Mouse (Mus musculus) embryonic facial prominence, embryonic 13.5 days (tissue): ENCODE data around the gene Rpe. TPM values are rescaled to one million over a fixed set of nuclear protein-coding genes. Genes with fewer than 3 reads are reported as not detected.
"Not testable (repeated sequence)": the region's sequence is repeated elsewhere in the genome, so short reads cannot be mapped to it uniquely, and the experiment has no call there.

Experiments
- ATAC-seq: fragments of 200-750 bp; cut with Nextera tagmentation; 2 replicates; pipeline ENCODE4 v1.8.0; 2017; ENCODE audit warnings: low read depth; ENCODE audit not compliant: insufficient number of reproducible peaks, insufficient read depth, low FRiP score, low TSS enrichment
- H3K27ac ChIP-seq: fragments of 300-500 bp; sonication (generic); 2 replicates; pipeline ENCODE4 v1.5.1; 2015; ENCODE audit warnings: moderate library complexity, mild to moderate bottlenecking, inconsistent platforms
- H3K27me3 ChIP-seq: fragments of 300-500 bp; sonication (generic); 2 replicates; pipeline ENCODE4 v1.6.1; 2015; ENCODE audit warnings: mild to moderate bottlenecking, inconsistent platforms
- H3K36me3 ChIP-seq: fragments of 300-500 bp; sonication (generic); 2 replicates; pipeline ENCODE4 v1.6.1; 2015; ENCODE audit warnings: mild to moderate bottlenecking, inconsistent platforms
- H3K4me1 ChIP-seq: fragments of 300-500 bp; sonication (generic); 2 replicates; pipeline ENCODE4 v1.6.1; 2015; ENCODE audit warnings: inconsistent platforms
- H3K4me2 ChIP-seq: fragments of 300-500 bp; sonication (generic); 2 replicates; pipeline ENCODE4 v1.6.1; 2015; ENCODE audit warnings: moderate library complexity, mild to moderate bottlenecking, inconsistent platforms
- H3K4me3 ChIP-seq: fragments of 300-500 bp; sonication (generic); 2 replicates; pipeline ENCODE4 v1.5.1; 2015; ENCODE audit warnings: mild to moderate bottlenecking, inconsistent platforms
- H3K9ac ChIP-seq: fragments of 300-500 bp; sonication (generic); 2 replicates; pipeline ENCODE4 v1.6.1; 2015; ENCODE audit warnings: mild to moderate bottlenecking, inconsistent platforms
- H3K9me3 ChIP-seq: fragments of 300-500 bp; sonication (generic); 2 replicates; pipeline ENCODE4 v1.6.1; 2016; ENCODE audit warnings: inconsistent platforms
- WGBS: fragments of 180-500 bp; shearing (Covaris S2); methylation state at CpG from one replicate; pipeline ENCODE4 v1.1.7; 2015; ENCODE audit warnings: mixed read lengths; 5-methylcytosine and 5-hydroxymethylcytosine counted together
- polyA plus RNA-seq: library from polyadenylated mRNA; unstranded; fragments of >200 nt; fragmentation: Nextera tagmentation; extraction: Ambion mirVana; gene quantifications from 2 replicates; pipeline ENCODE4 v1.2.1, GENCODE M21; 2015

Rpe gene
- polyA plus RNA-seq, 1 experiment from 2014 or later: 44.2 TPM

GRCm38 (mm10) chr1:66694266-66694665 lies 6.4 kb upstream of the Rpe start:
- Histone ChIP-seq H3K27me3 (no peaks in the 10 kb centered on the region), H3K9ac (no peak overlapping the region), H3K27ac (no peak overlapping the region), H3K4me1 (no peaks in the 10 kb centered on the region), H3K4me3 (no peak overlapping the region), H3K9me3 (no peaks in the 10 kb centered on the region), H3K36me3 (no peaks in the 10 kb centered on the region), H3K4me2 (no peak overlapping the region)
- ATAC-seq: no peak
- WGBS: 76% methylated on average over 5 of the region's 5 CpGs

GRCm38 (mm10) chr1:66695296-66695695 lies 5.3 kb upstream of the Rpe start:
- 0 out of 2 replicates have a peak overlapping the region, but pooled peaks have one; percentile 11 for H3K9ac ChIP-seq
- no peaks in the 10 kb centered on the region for H3K36me3 ChIP-seq
- H3K4me3 ChIP-seq: no peak overlapping the region
- no peaks in the 10 kb centered on the region for H3K4me1 ChIP-seq
- H3K4me2 ChIP-seq: no peak overlapping the region
- 72% methylated on average over 7 of the region's 7 CpGs for WGBS
- no peak for ATAC-seq
- H3K9me3 ChIP-seq: no peaks in the 10 kb centered on the region
- no peaks in the 10 kb centered on the region for H3K27me3 ChIP-seq
- no peak overlapping the region for H3K27ac ChIP-seq

- not testable (repeated sequence) for H3K27ac ChIP-seq, ATAC-seq, H3K9ac ChIP-seq, H3K4me1 ChIP-seq, H3K4me2 ChIP-seq, H3K27me3 ChIP-seq, H3K4me3 ChIP-seq, H3K9me3 ChIP-seq, H3K36me3 ChIP-seq
- WGBS: 89% methylated on average over 10 of the region's 10 CpGs
These were observed 1.0 kb upstream of the Rpe start for GRCm38 (mm10) chr1:66699630-66700029.

- Histone ChIP-seq H3K27me3 (no peaks in the 10 kb centered on the region), H3K9me3 (no peaks in the 10 kb centered on the region), H3K4me1 (peaks cover 6% of the 10 kb centered on the region), H3K36me3 (no peaks in the 10 kb centered on the region), H3K9ac (no peak overlapping the region), H3K27ac (no peak overlapping the region), H3K4me2 (peak overlapping the region; percentile 62), H3K4me3 (peak overlapping the region; percentile 81)
- WGBS: 45% methylated on average over 5 of the region's 5 CpGs
- ATAC-seq: peak; percentile 39; the same call in 1 of the 2 replicates
These were observed 410 bp upstream of the Rpe start for GRCm38 (mm10) chr1:66700149-66700692.

GRCm38 (mm10) chr1:66701576-66701940 lies 927 bp downstream of the Rpe start:
- peak overlapping the region; percentile 81 for H3K4me3 ChIP-seq
- no peaks in the 10 kb centered on the region for H3K27me3 ChIP-seq
- ATAC-seq: no peak
- H3K9me3 ChIP-seq: no peaks in the 10 kb centered on the region
- peaks cover 6% of the 10 kb centered on the region for H3K4me1 ChIP-seq
- H3K36me3 ChIP-seq: peaks cover 3% of the 10 kb centered on the region
- WGBS: 30% methylated on average over 2 of the region's 2 CpGs
- peak overlapping the region; percentile 81 for H3K9ac ChIP-seq
- H3K4me2 ChIP-seq: peak overlapping the region; percentile 62
- H3K27ac ChIP-seq: no peak overlapping the region

- Histone ChIP-seq H3K9ac (no peak overlapping the region), H3K27me3 (no peaks in the 10 kb centered on the region), H3K27ac (no peak overlapping the region), H3K36me3 (peaks cover 12% of the 10 kb centered on the region), H3K4me2 (no peak overlapping the region), H3K4me3 (no peak overlapping the region), H3K9me3 (no peaks in the 10 kb centered on the region), H3K4me1 (peaks cover 6% of the 10 kb centered on the region)
- WGBS: 79% methylated on average over 4 of the region's 4 CpGs
- ATAC-seq: no peak
These were observed 2.2 kb downstream of the Rpe start for GRCm38 (mm10) chr1:66702623-66703345.

- 76% methylated on average over 6 of the region's 6 CpGs for WGBS
- no peaks in the 10 kb centered on the region for H3K27me3 ChIP-seq
- no peak overlapping the region for H3K4me2 ChIP-seq
- H3K36me3 ChIP-seq: peaks cover 24% of the 10 kb centered on the region
- H3K27ac ChIP-seq: no peak overlapping the region
- H3K9me3 ChIP-seq: no peaks in the 10 kb centered on the region
- no peak overlapping the region for H3K4me3 ChIP-seq
- ATAC-seq: no peak
- H3K9ac ChIP-seq: no peak overlapping the region
- peaks cover 6% of the 10 kb centered on the region for H3K4me1 ChIP-seq
These were observed 3.9 kb downstream of the Rpe start for GRCm38 (mm10) chr1:66704523-66704922.

- no peak overlapping the region for H3K9ac ChIP-seq
- 85% methylated on average over 3 of the region's 3 CpGs for WGBS
- no peak for ATAC-seq
These were observed 12.2 kb downstream of the Rpe start for GRCm38 (mm10) chr1:66712859-66713258.

GRCm38 (mm10) chr1:66730581-66730980 lies 29.9 kb downstream of the Rpe start:
- ATAC-seq: no peak
- H3K9ac ChIP-seq: no peak overlapping the region
- H3K4me3 ChIP-seq: no peak overlapping the region
- WGBS: 74% methylated on average over 1 of the region's 1 CpGs
- H3K27ac ChIP-seq: no peak overlapping the region
- no peaks in the 10 kb centered on the region for H3K9me3 ChIP-seq
- H3K4me2 ChIP-seq: no peak overlapping the region
- H3K36me3 ChIP-seq: peaks cover 30% of the 10 kb centered on the region
- H3K27me3 ChIP-seq: no peaks in the 10 kb centered on the region
- no peaks in the 10 kb centered on the region for H3K4me1 ChIP-seq

More at GRCm38 (mm10) chr1:66712859-66713258, 12.2 kb downstream of the Rpe start:
- Histone ChIP-seq H3K4me1 (no peaks in the 10 kb centered on the region), H3K9me3 (no peaks in the 10 kb centered on the region), H3K27ac (no peak overlapping the region), H3K4me3 (no peak overlapping the region), H3K4me2 (no peak overlapping the region), H3K27me3 (no peaks in the 10 kb centered on the region), H3K36me3 (peaks cover 51% of the 10 kb centered on the region)

- H3K36me3 ChIP-seq: peaks cover 33% of the 10 kb centered on the region
- H3K4me1 ChIP-seq: no peaks in the 10 kb centered on the region
- WGBS: 91% methylated on average over 1 of the region's 1 CpGs
- no peak overlapping the region for H3K4me2 ChIP-seq
- H3K27me3 ChIP-seq: no peaks in the 10 kb centered on the region
- no peaks in the 10 kb centered on the region; the same call in 1 of the 2 replicates for H3K9me3 ChIP-seq
- H3K4me3 ChIP-seq: no peak overlapping the region
- no peak overlapping the region for H3K27ac ChIP-seq
- no peak overlapping the region for H3K9ac ChIP-seq
- ATAC-seq: no peak
These were observed 68.1 kb downstream of the Rpe start for GRCm38 (mm10) chr1:66768764-66769163.
